Mouse (Mus musculus): ENCODE measurements around the gene Krtap4-16. TPM values are rescaled to one million over a fixed set of nuclear protein-coding genes. Genes with fewer than 3 reads are reported as not detected.

Krtap4-16 gene
- not detected for polyA plus RNA-seq (2014; fragmentation: Illumina TruSeq; extraction: RNeasy Lipid Tissue Mini Kit (QIAGEN cat#74804); ENCODE audit: low read depth, low replicate concordance)

GRCm38 (mm10) chr11:99851508-99851907, at the start of gene Krtap4-16:
Gene Krtap4-16, minus strand, starts transcription at chr11:99851608.

GRCm38 (mm10) chr11:99878887-99879286, 27.5 kb upstream of the Krtap4-16 start, which contains the start of gene Gm11567:
Gene Gm11567, plus strand, starts transcription at chr11:99879187.

GRCm38 (mm10) chr11:99873089-99873488, 21.7 kb upstream of the Krtap4-16 start, which contains the start of gene Krtap9-1:
Gene Krtap9-1, plus strand, starts transcription at chr11:99873389.

GRCm38 (mm10) chr11:99864176-99864575, 12.8 kb upstream of the Krtap4-16 start, which contains the start of gene Gm11559:
Gene Gm11559, plus strand, starts transcription at chr11:99864476.

GRCm38 (mm10) chr11:99857617-99858016, 6.2 kb upstream of the Krtap4-16 start, which contains the start of gene Gm11568:
Gene Gm11568, plus strand, starts transcription at chr11:99857917.

GRCm38 (mm10) chr11:99837966-99838365, 13.4 kb downstream of the Krtap4-16 start, which contains the start of gene 2300003K06Rik:
Gene 2300003K06Rik, minus strand, starts transcription at chr11:99838066.

GRCm38 (mm10) chr11:99815566-99815965, 35.8 kb downstream of the Krtap4-16 start, which contains the start of gene Gm11564:
Gene Gm11564, minus strand, starts transcription at chr11:99815666.

GRCm38 (mm10) chr11:99809792-99810191, 41.6 kb downstream of the Krtap4-16 start, which contains the start of gene Krtap4-13:
Gene Krtap4-13, minus strand, starts transcription at chr11:99809892.

GRCm38 (mm10) chr11:99804346-99804745, 47.1 kb downstream of the Krtap4-16 start, which contains the start of gene Gm11554:
Gene Gm11554, minus strand, starts transcription at chr11:99804446.

Other genes starting within 250 kb of the Krtap4-16 start
- not detected for gene Gm11938, start 248.3 kb downstream of the Krtap4-16 start, polyA plus RNA-seq (2014; fragmentation: Illumina TruSeq; extraction: RNeasy Lipid Tissue Mini Kit (QIAGEN cat#74804); ENCODE audit: low read depth, low replicate concordance)
- gene Gm11937, start 241.4 kb downstream of the Krtap4-16 start, polyA plus RNA-seq (2014; fragmentation: Illumina TruSeq; extraction: RNeasy Lipid Tissue Mini Kit (QIAGEN cat#74804); ENCODE audit: low read depth, low replicate concordance): not detected
- gene Krtap2-4, start 236.8 kb downstream of the Krtap4-16 start, polyA plus RNA-seq (2014; fragmentation: Illumina TruSeq; extraction: RNeasy Lipid Tissue Mini Kit (QIAGEN cat#74804); ENCODE audit: low read depth, low replicate concordance): not detected
- not detected for gene Gm11562, start 231.2 kb downstream of the Krtap4-16 start, polyA plus RNA-seq (2014; fragmentation: Illumina TruSeq; extraction: RNeasy Lipid Tissue Mini Kit (QIAGEN cat#74804); ENCODE audit: low read depth, low replicate concordance)
- gene Krtap4-1, start 223.4 kb downstream of the Krtap4-16 start, polyA plus RNA-seq (2014; fragmentation: Illumina TruSeq; extraction: RNeasy Lipid Tissue Mini Kit (QIAGEN cat#74804); ENCODE audit: low read depth, low replicate concordance): not detected
- not detected for gene Krtap4-2, start 216.5 kb downstream of the Krtap4-16 start, polyA plus RNA-seq (2014; fragmentation: Illumina TruSeq; extraction: RNeasy Lipid Tissue Mini Kit (QIAGEN cat#74804); ENCODE audit: low read depth, low replicate concordance)
- gene Krtap4-7, start 207.5 kb downstream of the Krtap4-16 start, polyA plus RNA-seq (2014; fragmentation: Illumina TruSeq; extraction: RNeasy Lipid Tissue Mini Kit (QIAGEN cat#74804); ENCODE audit: low read depth, low replicate concordance): not detected
- not detected for gene Gm11555, start 201.4 kb downstream of the Krtap4-16 start, polyA plus RNA-seq (2014; fragmentation: Illumina TruSeq; extraction: RNeasy Lipid Tissue Mini Kit (QIAGEN cat#74804); ENCODE audit: low read depth, low replicate concordance)
- not detected for gene Gm11563, start 192.6 kb downstream of the Krtap4-16 start, polyA plus RNA-seq (2014; fragmentation: Illumina TruSeq; extraction: RNeasy Lipid Tissue Mini Kit (QIAGEN cat#74804); ENCODE audit: low read depth, low replicate concordance)
- not detected for gene Krtap4-6, start 185.6 kb downstream of the Krtap4-16 start, polyA plus RNA-seq (2014; fragmentation: Illumina TruSeq; extraction: RNeasy Lipid Tissue Mini Kit (QIAGEN cat#74804); ENCODE audit: low read depth, low replicate concordance)
- gene Gm14190, start 160.9 kb downstream of the Krtap4-16 start, polyA plus RNA-seq (2014; fragmentation: Illumina TruSeq; extraction: RNeasy Lipid Tissue Mini Kit (QIAGEN cat#74804); ENCODE audit: low read depth, low replicate concordance): not detected
- not detected for gene Gm14180, start 117.3 kb downstream of the Krtap4-16 start, polyA plus RNA-seq (2014; fragmentation: Illumina TruSeq; extraction: RNeasy Lipid Tissue Mini Kit (QIAGEN cat#74804); ENCODE audit: low read depth, low replicate concordance)
- gene Gm11595, start 78.7 kb downstream of the Krtap4-16 start, polyA plus RNA-seq (2014; fragmentation: Illumina TruSeq; extraction: RNeasy Lipid Tissue Mini Kit (QIAGEN cat#74804); ENCODE audit: low read depth, low replicate concordance): not detected
- gene Krtap4-8, start 70.9 kb downstream of the Krtap4-16 start, polyA plus RNA-seq (2014; fragmentation: Illumina TruSeq; extraction: RNeasy Lipid Tissue Mini Kit (QIAGEN cat#74804); ENCODE audit: low read depth, low replicate concordance): not detected
- not detected for gene Krtap4-9, start 66.4 kb downstream of the Krtap4-16 start, polyA plus RNA-seq (2014; fragmentation: Illumina TruSeq; extraction: RNeasy Lipid Tissue Mini Kit (QIAGEN cat#74804); ENCODE audit: low read depth, low replicate concordance)
- gene Gm11596, start 58.1 kb downstream of the Krtap4-16 start, polyA plus RNA-seq (2014; fragmentation: Illumina TruSeq; extraction: RNeasy Lipid Tissue Mini Kit (QIAGEN cat#74804); ENCODE audit: low read depth, low replicate concordance): not detected
- gene Gm11569, start 52.7 kb downstream of the Krtap4-16 start, polyA plus RNA-seq (2014; fragmentation: Illumina TruSeq; extraction: RNeasy Lipid Tissue Mini Kit (QIAGEN cat#74804); ENCODE audit: low read depth, low replicate concordance): not detected
- gene Gm11554, start 47.2 kb downstream of the Krtap4-16 start, polyA plus RNA-seq (2014; fragmentation: Illumina TruSeq; extraction: RNeasy Lipid Tissue Mini Kit (QIAGEN cat#74804); ENCODE audit: low read depth, low replicate concordance): not detected
- not detected for gene Krtap4-13, start 41.7 kb downstream of the Krtap4-16 start, polyA plus RNA-seq (2014; fragmentation: Illumina TruSeq; extraction: RNeasy Lipid Tissue Mini Kit (QIAGEN cat#74804); ENCODE audit: low read depth, low replicate concordance)
- gene Gm11564, start 35.9 kb downstream of the Krtap4-16 start, polyA plus RNA-seq (2014; fragmentation: Illumina TruSeq; extraction: RNeasy Lipid Tissue Mini Kit (QIAGEN cat#74804); ENCODE audit: low read depth, low replicate concordance): not detected
- not detected for gene 2300003K06Rik, start 13.5 kb downstream of the Krtap4-16 start, polyA plus RNA-seq (2014; fragmentation: Illumina TruSeq; extraction: RNeasy Lipid Tissue Mini Kit (QIAGEN cat#74804); ENCODE audit: low read depth, low replicate concordance)
- gene Gm11568, start 6.3 kb upstream of the Krtap4-16 start, polyA plus RNA-seq (2014; fragmentation: Illumina TruSeq; extraction: RNeasy Lipid Tissue Mini Kit (QIAGEN cat#74804); ENCODE audit: low read depth, low replicate concordance): not detected
- not detected for gene Gm11559, start 12.9 kb upstream of the Krtap4-16 start, polyA plus RNA-seq (2014; fragmentation: Illumina TruSeq; extraction: RNeasy Lipid Tissue Mini Kit (QIAGEN cat#74804); ENCODE audit: low read depth, low replicate concordance)
- not detected for gene Krtap9-1, start 21.8 kb upstream of the Krtap4-16 start, polyA plus RNA-seq (2014; fragmentation: Illumina TruSeq; extraction: RNeasy Lipid Tissue Mini Kit (QIAGEN cat#74804); ENCODE audit: low read depth, low replicate concordance)
- not detected for gene Gm11567, start 27.6 kb upstream of the Krtap4-16 start, polyA plus RNA-seq (2014; fragmentation: Illumina TruSeq; extraction: RNeasy Lipid Tissue Mini Kit (QIAGEN cat#74804); ENCODE audit: low read depth, low replicate concordance)
- not detected for gene Krtap31-1, start 56.3 kb upstream of the Krtap4-16 start, polyA plus RNA-seq (2014; fragmentation: Illumina TruSeq; extraction: RNeasy Lipid Tissue Mini Kit (QIAGEN cat#74804); ENCODE audit: low read depth, low replicate concordance)
- not detected for gene Gm11565, start 63.1 kb upstream of the Krtap4-16 start, polyA plus RNA-seq (2014; fragmentation: Illumina TruSeq; extraction: RNeasy Lipid Tissue Mini Kit (QIAGEN cat#74804); ENCODE audit: low read depth, low replicate concordance)
- not detected for gene Krtap31-2, start 84.7 kb upstream of the Krtap4-16 start, polyA plus RNA-seq (2014; fragmentation: Illumina TruSeq; extraction: RNeasy Lipid Tissue Mini Kit (QIAGEN cat#74804); ENCODE audit: low read depth, low replicate concordance)
- not detected for gene Krtap9-5, start 96.9 kb upstream of the Krtap4-16 start, polyA plus RNA-seq (2014; fragmentation: Illumina TruSeq; extraction: RNeasy Lipid Tissue Mini Kit (QIAGEN cat#74804); ENCODE audit: low read depth, low replicate concordance)
- not detected for gene Krtap29-1, start 127.4 kb upstream of the Krtap4-16 start, polyA plus RNA-seq (2014; fragmentation: Illumina TruSeq; extraction: RNeasy Lipid Tissue Mini Kit (QIAGEN cat#74804); ENCODE audit: low read depth, low replicate concordance)
- not detected for gene Krtap16-1, start 135.0 kb upstream of the Krtap4-16 start, polyA plus RNA-seq (2014; fragmentation: Illumina TruSeq; extraction: RNeasy Lipid Tissue Mini Kit (QIAGEN cat#74804); ENCODE audit: low read depth, low replicate concordance)
- gene Krtap17-1, start 142.4 kb upstream of the Krtap4-16 start, polyA plus RNA-seq (2014; fragmentation: Illumina TruSeq; extraction: RNeasy Lipid Tissue Mini Kit (QIAGEN cat#74804); ENCODE audit: low read depth, low replicate concordance): not detected
- gene Krt33a, start 164.6 kb upstream of the Krtap4-16 start, polyA plus RNA-seq (2014; fragmentation: Illumina TruSeq; extraction: RNeasy Lipid Tissue Mini Kit (QIAGEN cat#74804); ENCODE audit: low read depth, low replicate concordance): not detected
- not detected for gene Krt33b, start 178.3 kb upstream of the Krtap4-16 start, polyA plus RNA-seq (2014; fragmentation: Illumina TruSeq; extraction: RNeasy Lipid Tissue Mini Kit (QIAGEN cat#74804); ENCODE audit: low read depth, low replicate concordance)
- not detected for gene Krt34, start 189.9 kb upstream of the Krtap4-16 start, polyA plus RNA-seq (2014; fragmentation: Illumina TruSeq; extraction: RNeasy Lipid Tissue Mini Kit (QIAGEN cat#74804); ENCODE audit: low read depth, low replicate concordance)
- not detected for gene Krt31, start 198.9 kb upstream of the Krtap4-16 start, polyA plus RNA-seq (2014; fragmentation: Illumina TruSeq; extraction: RNeasy Lipid Tissue Mini Kit (QIAGEN cat#74804); ENCODE audit: low read depth, low replicate concordance)
- gene Krt32, start 236.6 kb upstream of the Krtap4-16 start, polyA plus RNA-seq (2014; fragmentation: Illumina TruSeq; extraction: RNeasy Lipid Tissue Mini Kit (QIAGEN cat#74804); ENCODE audit: low read depth, low replicate concordance): not detected
- gene Krt35, start 244.6 kb upstream of the Krtap4-16 start, polyA plus RNA-seq (2014; fragmentation: Illumina TruSeq; extraction: RNeasy Lipid Tissue Mini Kit (QIAGEN cat#74804); ENCODE audit: low read depth, low replicate concordance): not detected